19 mouse cellular contexts compared by ENCODE assay signal in genomic region chr5:21532921-21533320, GRCm38 (mm10). TPM values are rescaled to one million over a fixed set of nuclear protein-coding genes. Genes with fewer than 3 reads are reported as not detected.
DNase-seq lines count a peak whose midpoint lies in the region; ATAC-seq and TF ChIP-seq lines count a peak whose summit lies in the region.
"Had no signal": no experiment of that assay in that cellular context is flagged by ENCODE, and none has a peak within 500 bp of the region (broad histone marks: within the 10 kb centered on the region; RNA-seq: fewer than 3 reads in every experiment).

No protein-coding gene starts in this region.

- H3K9ac ChIP-seq in heart, adult 2 months (ENCODE audit: low read depth, low read length), result no peak overlapping the region
- no peak overlapping the region for H3K9ac ChIP-seq in heart, embryonic 11.5 days (ENCODE audit: low read depth, low read length)
- no peak overlapping the region for H3K9ac ChIP-seq in midbrain, embryonic 16.5 days (ENCODE audit: low read depth, low read length)
- H3K9ac ChIP-seq: embryonic facial prominence, embryonic 12.5 days; kidney, embryonic 15.5 days; liver, postnatal 0 days had no signal

- no peaks in the 10 kb centered on the region for H3K36me3 ChIP-seq in heart, adult 2 months (ENCODE audit: control insufficient read depth, insufficient read depth, low read length)
- H3K36me3 ChIP-seq in heart, embryonic 11.5 days (ENCODE audit: control insufficient read depth, insufficient read depth, low read length), result no peaks in the 10 kb centered on the region
- H3K36me3 ChIP-seq in midbrain, embryonic 16.5 days (ENCODE audit: control insufficient read depth, insufficient read depth, low read length), result no peaks in the 10 kb centered on the region
- H3K36me3 ChIP-seq: embryonic facial prominence, embryonic 12.5 days; forebrain, embryonic 10.5 days; hindbrain, embryonic 10.5 days; kidney, embryonic 15.5 days had no signal

- H3K27ac ChIP-seq in heart, adult 2 months, result peak overlapping the region; percentile 26
- H3K27ac ChIP-seq in heart, embryonic 11.5 days (ENCODE audit: low read depth, low read length), result no peak overlapping the region
- no peak overlapping the region for H3K27ac ChIP-seq in midbrain, embryonic 16.5 days (ENCODE audit: low read length)
- H3K27ac ChIP-seq: embryonic facial prominence, embryonic 12.5 days; forebrain, embryonic 10.5 days; hindbrain, embryonic 10.5 days; kidney, embryonic 15.5 days; stomach, postnatal 0 days had no signal

- H3K9me3 ChIP-seq in heart, embryonic 11.5 days (replicated peaks; ENCODE audit: control insufficient read depth, low read length), result no peaks in the 10 kb centered on the region
- H3K9me3 ChIP-seq in midbrain, embryonic 16.5 days (replicated peaks; ENCODE audit: control insufficient read depth, low read length, poor library complexity, severe bottlenecking), result 0 out of 2 replicates have a peak, but pooled peaks cover 7% of the 10 kb centered on the region
- H3K9me3 ChIP-seq: embryonic facial prominence, embryonic 12.5 days; forebrain, embryonic 10.5 days; kidney, embryonic 15.5 days had no signal

- H3K4me2 ChIP-seq in heart, embryonic 11.5 days, result no peak overlapping the region
- no peak overlapping the region for H3K4me2 ChIP-seq in midbrain, embryonic 16.5 days (ENCODE audit: low read length)
- H3K4me2 ChIP-seq: embryonic facial prominence, embryonic 12.5 days; kidney, embryonic 15.5 days had no signal

- no peak overlapping the region for H3K4me3 ChIP-seq in heart, adult 2 months
- H3K4me3 ChIP-seq in heart, embryonic 11.5 days (ENCODE audit: low read depth, low read length), result no peak overlapping the region
- no peak overlapping the region for H3K4me3 ChIP-seq in midbrain, embryonic 16.5 days (ENCODE audit: low read depth, low read length)
- H3K4me3 ChIP-seq: embryonic facial prominence, embryonic 12.5 days; forebrain, embryonic 10.5 days; hindbrain, embryonic 10.5 days; kidney, embryonic 15.5 days had no signal

- 58% methylated on average over 5 of the region's 5 CpGs for WGBS in heart, adult 2 months
- WGBS in heart, embryonic 11.5 days (ENCODE audit: insufficient replicate concordance), result 72% methylated on average over 5 of the region's 5 CpGs
- 92% methylated on average over 5 of the region's 5 CpGs for WGBS in midbrain, embryonic 16.5 days

- no peak for ATAC-seq in heart, embryonic 11.5 days (replicated peaks; ENCODE audit: insufficient number of reproducible peaks, low FRiP score, low TSS enrichment)
- ATAC-seq in activated CD4-positive, CD25-positive, alpha-beta regulatory T cell, adult 4 months, result no peak
- no peak for ATAC-seq in midbrain, embryonic 16.5 days
- ATAC-seq: liver, postnatal 0 days; Patski had no signal

- intact Hi-C loops in heart, adult 2 months (cut with DNase I), result no loop called here
- intact Hi-C loops in heart, postnatal 14 days (cut with DNase I), result no loop called here

- 0 out of 2 replicates have a peak, but pooled peaks have one; percentile 10 for TF ChIP-seq EP300 in heart, adult 2 months (IDR thresholded peaks at IDR 0.05; ENCODE audit: insufficient read depth, low read depth, low read length)

- TF ChIP-seq CTCF in heart, adult 2 months (IDR thresholded peaks at IDR 0.05), result no peak

- H3K27me3 ChIP-seq in heart, adult 2 months (ENCODE audit: control insufficient read depth, insufficient read depth, low read length), result no peaks in the 10 kb centered on the region
- H3K27me3 ChIP-seq in heart, embryonic 11.5 days (ENCODE audit: control insufficient read depth, insufficient read depth, low read length), result no peaks in the 10 kb centered on the region
- no peaks in the 10 kb centered on the region for H3K27me3 ChIP-seq in midbrain, embryonic 16.5 days (ENCODE audit: control insufficient read depth, insufficient read depth, low read depth, low read length)
- H3K27me3 ChIP-seq: embryonic facial prominence, embryonic 12.5 days; kidney, embryonic 15.5 days; Patski had no signal

- peaks cover 8% of the 10 kb centered on the region for H3K4me1 ChIP-seq in heart, adult 2 months (ENCODE audit: control insufficient read depth, insufficient read depth, low read length)
- no peaks in the 10 kb centered on the region for H3K4me1 ChIP-seq in heart, embryonic 11.5 days (ENCODE audit: control insufficient read depth, insufficient read depth, low read length)
- H3K4me1 ChIP-seq in midbrain, embryonic 16.5 days (ENCODE audit: control insufficient read depth, insufficient read depth, low read length), result no peaks in the 10 kb centered on the region
- H3K4me1 ChIP-seq: embryonic facial prominence, embryonic 12.5 days; forebrain, embryonic 10.5 days; kidney, embryonic 15.5 days had no signal

- no peaks in the 10 kb centered on the region for H3K79me2 ChIP-seq in heart, adult 2 months (replicated peaks; ENCODE audit: control insufficient read depth, insufficient read depth, low read length)

- no peak for TF ChIP-seq POLR2A in heart, adult 2 months (IDR thresholded peaks at IDR 0.05; ENCODE audit: insufficient read depth, low read depth, low read length)

- peak; percentile 43 to 69 for DNase-seq in heart, adult 2 months
- DNase-seq in adipocyte (ENCODE audit: low spot score), result peak; percentile 94
- peak; percentile 41 for DNase-seq in fibroblast of lung, adult 2 months (ENCODE audit: low read depth)
- DNase-seq in heart, postnatal 14 days, result peak; percentile 47 to 50
- DNase-seq in layer of hippocampus, postnatal 25 days (ENCODE audit: extremely low spot score in 1 of 2, low spot score in 1 of 2), result no peak
- DNase-seq: cerebellum, adult 18-20 months; liver; liver, postnatal 0 days; thymus, postnatal 14 days had no signal

RNA-seq across cellular contexts. Expression of gene Lrrc17, which starts 10.4 kb away (rescaled TPM):
- 1 to 10 TPM; 2.0 to 3.1 TPM for total RNA-seq in heart, adult 2 months (2021)
- 2.7 and 4.7 TPM in 2 replicates for polyA plus RNA-seq in heart, adult 2 months (2012; rRNA removed)
- polyA plus RNA-seq in heart, embryonic 11.5 days (2014; fragmentation: Nextera tagmentation; extraction: Ambion mirVana), result 5.0 and 5.1 TPM in 2 replicates
- total RNA-seq in heart, postnatal 14 days (2021), result 1 to 10 TPM; 6.3 to 8.4 TPM
- under 1 TPM in 1 of 2 experiments, not detected in 1; 0.16 TPM for polyA plus RNA-seq in activated CD4-positive, CD25-positive, alpha-beta regulatory T cell, adult 4 months (2017; shearing (Covaris generic))
- polyA plus RNA-seq in midbrain, embryonic 16.5 days (2015; fragmentation: Nextera tagmentation; extraction: Ambion mirVana), result 4.6 TPM in 2 replicates
- total RNA-seq in layer of hippocampus, postnatal 25 days (2021), result under 1 TPM; 0.33 to 0.44 TPM
- polyA plus RNA-seq: cortical plate, adult 2 months; Patski had no signal

Comparison
In these comparisons a context has a peak if more than half of its experiments do, and no peak if none do; other contexts are left out.
1. DNase-seq: peak in heart, adult 2 months (2 of 2), adipocyte (single experiment), fibroblast of lung, adult 2 months (single experiment) and heart, postnatal 14 days (2 of 2); none in layer of hippocampus, postnatal 25 days (0 of 2).